Comparison of ENCODE assay signal across 32 mouse cellular contexts in the genomic region with DNA sequence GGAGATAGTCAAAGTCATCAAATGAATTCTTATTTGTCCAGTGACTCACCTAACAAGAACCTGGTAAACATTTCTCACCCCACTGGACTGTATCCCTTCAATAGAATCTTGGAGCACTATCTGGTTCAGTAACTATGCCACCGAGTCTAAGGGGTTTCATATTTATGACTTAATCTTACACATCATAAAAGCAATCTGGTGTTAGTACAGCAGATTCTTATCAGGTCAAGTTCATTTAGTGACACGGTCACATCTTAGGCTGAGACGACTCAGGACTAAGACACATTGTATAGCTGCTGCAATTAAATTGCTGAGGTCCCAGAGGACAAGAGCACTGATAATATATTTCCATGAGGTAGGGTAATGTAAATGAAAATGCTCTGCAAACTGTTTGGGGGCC. TPM values are rescaled to one million over a fixed set of nuclear protein-coding genes. Genes with fewer than 3 reads are reported as not detected.
"Had no signal": no experiment of that assay in that cellular context is flagged by ENCODE, and none has a peak within 500 bp of the region (broad histone marks: within the 10 kb centered on the region; RNA-seq: fewer than 3 reads in every experiment).

No protein-coding gene starts in this region.

- ATAC-seq: liver, embryonic 12.5 days; liver, postnatal 0 days; lung, postnatal 0 days; midbrain, embryonic 13.5 days; midbrain, embryonic 15.5 days; midbrain, embryonic 16.5 days had no signal

- H3K27ac ChIP-seq: limb, embryonic 10.5 days; limb, embryonic 12.5 days; limb, embryonic 13.5 days; limb, embryonic 15.5 days; liver, embryonic 12.5 days; liver, embryonic 13.5 days; liver, embryonic 14.5 days; liver, embryonic 15.5 days; lung, embryonic 15.5 days; macrophage; midbrain, embryonic 10.5 days; midbrain, embryonic 12.5 days; midbrain, embryonic 13.5 days; midbrain, embryonic 15.5 days; neural tube, embryonic 12.5 days had no signal

- H3K9ac ChIP-seq: limb, embryonic 12.5 days; limb, embryonic 13.5 days; limb, embryonic 15.5 days; liver, embryonic 12.5 days; liver, embryonic 13.5 days; liver, embryonic 14.5 days; liver, embryonic 15.5 days; liver, postnatal 0 days; lung, embryonic 14.5 days; lung, embryonic 15.5 days; midbrain, embryonic 12.5 days; midbrain, embryonic 13.5 days; midbrain, embryonic 15.5 days; neural tube, embryonic 12.5 days had no signal

- H3K4me2 ChIP-seq: limb, embryonic 12.5 days; limb, embryonic 13.5 days; limb, embryonic 15.5 days; liver, embryonic 11.5 days; liver, embryonic 12.5 days; liver, embryonic 13.5 days; liver, embryonic 15.5 days; lung, embryonic 14.5 days; lung, embryonic 15.5 days; midbrain, embryonic 11.5 days; midbrain, embryonic 12.5 days; midbrain, embryonic 13.5 days; midbrain, embryonic 15.5 days; neural tube, embryonic 12.5 days had no signal

- H3K4me3 ChIP-seq: limb, embryonic 10.5 days; limb, embryonic 12.5 days; limb, embryonic 13.5 days; limb, embryonic 15.5 days; liver, embryonic 12.5 days; liver, embryonic 13.5 days; liver, embryonic 15.5 days; lung, embryonic 15.5 days; megakaryocyte, embryonic 14.5 days; midbrain, embryonic 10.5 days; midbrain, embryonic 12.5 days; midbrain, embryonic 13.5 days; midbrain, embryonic 15.5 days; myocyte; neural tube, embryonic 12.5 days had no signal

- H3K4me1 ChIP-seq: limb, embryonic 10.5 days; limb, embryonic 12.5 days; limb, embryonic 15.5 days; liver, embryonic 12.5 days; liver, embryonic 13.5 days; liver, embryonic 15.5 days; lung, embryonic 15.5 days; midbrain, embryonic 12.5 days; neural tube, embryonic 12.5 days had no signal

- H3K9me3 ChIP-seq: limb, embryonic 10.5 days; limb, embryonic 12.5 days; limb, embryonic 13.5 days; limb, embryonic 15.5 days; liver, embryonic 12.5 days; liver, embryonic 13.5 days; liver, embryonic 15.5 days; lung, embryonic 15.5 days; midbrain, embryonic 10.5 days; midbrain, embryonic 12.5 days; midbrain, embryonic 15.5 days; neural tube, embryonic 12.5 days had no signal

- H3K27me3 ChIP-seq: limb, embryonic 12.5 days; limb, embryonic 13.5 days; limb, embryonic 15.5 days; liver, embryonic 12.5 days; liver, embryonic 13.5 days; liver, embryonic 15.5 days; lung, embryonic 15.5 days; megakaryocyte, embryonic 14.5 days; midbrain, embryonic 12.5 days; midbrain, embryonic 13.5 days; midbrain, embryonic 15.5 days; neural tube, embryonic 12.5 days had no signal

- DNase-seq: left cerebral cortex, postnatal 4 days; liver; liver, embryonic 13.5 days; liver, postnatal 0 days; lung, adult 18-20 months; lung, adult 2 months; lung, embryonic 14.5 days; lung, postnatal 10 days; lung, postnatal 14 days; lung, postnatal 36 days; lung, postnatal 4 days; midbrain, embryonic 14.5 days had no signal

- H3K36me3 ChIP-seq: limb, embryonic 10.5 days; limb, embryonic 12.5 days; limb, embryonic 13.5 days; limb, embryonic 15.5 days; liver, embryonic 12.5 days; liver, embryonic 13.5 days; liver, embryonic 15.5 days; lung, embryonic 15.5 days; midbrain, embryonic 10.5 days; midbrain, embryonic 12.5 days; midbrain, embryonic 13.5 days; midbrain, embryonic 15.5 days; neural tube, embryonic 12.5 days had no signal

RNA-seq across cellular contexts. Expression of a gene that starts 57.4 kb away (rescaled TPM):
- polyA plus RNA-seq: myocyte had no signal
